Mouse (Mus musculus): ENCODE measurements at regions not wholly inside any gene's neighbourhood (a gene's known extent, or its start where the extent isn't known, plus 50 kb on each side); places are given as distances from the start of the nearest gene placed in this dataset.

DNA sequence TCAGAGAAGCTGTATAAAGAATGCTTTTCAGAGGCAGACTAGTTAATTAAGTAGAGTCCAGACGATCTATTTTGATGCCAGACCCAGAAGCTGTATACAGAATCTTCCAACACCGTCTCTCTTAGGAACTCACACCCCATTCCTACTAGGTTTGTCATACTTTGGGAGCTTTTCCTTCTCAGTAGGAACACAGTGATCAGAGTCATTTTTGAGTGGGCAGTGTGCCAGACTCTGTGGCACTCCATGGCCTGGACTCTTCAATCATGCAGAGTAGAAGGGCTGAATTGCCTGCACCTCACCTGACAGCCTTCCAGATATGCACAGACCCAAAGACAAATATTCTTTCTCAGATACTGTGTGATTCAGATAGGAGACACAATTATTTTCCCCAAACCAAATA, 101.2 kb downstream of the Uchl5 start:
- peak; percentile 24 for DNase-seq

DNA sequence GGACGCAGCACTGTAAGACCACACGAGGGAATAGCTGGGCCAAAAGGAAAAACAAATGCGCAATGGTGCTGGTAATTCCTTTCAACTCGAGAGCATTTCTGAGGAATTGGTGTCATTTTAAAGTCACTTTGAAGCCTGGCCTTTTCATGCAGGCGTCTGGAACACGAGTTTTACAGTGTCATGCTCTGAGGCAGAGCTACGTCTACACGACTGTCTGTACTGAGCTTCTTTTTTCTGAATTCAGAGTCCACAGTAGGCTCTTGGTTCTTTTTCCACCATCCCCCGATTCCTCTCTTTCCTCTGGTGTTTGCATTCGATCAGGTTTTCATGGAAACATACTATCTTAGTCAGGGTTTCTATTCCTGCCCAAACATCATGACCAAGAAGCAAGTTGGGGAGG, 83.2 kb downstream of the Uchl5 start:
- DNase-seq, result no peak

DNA sequence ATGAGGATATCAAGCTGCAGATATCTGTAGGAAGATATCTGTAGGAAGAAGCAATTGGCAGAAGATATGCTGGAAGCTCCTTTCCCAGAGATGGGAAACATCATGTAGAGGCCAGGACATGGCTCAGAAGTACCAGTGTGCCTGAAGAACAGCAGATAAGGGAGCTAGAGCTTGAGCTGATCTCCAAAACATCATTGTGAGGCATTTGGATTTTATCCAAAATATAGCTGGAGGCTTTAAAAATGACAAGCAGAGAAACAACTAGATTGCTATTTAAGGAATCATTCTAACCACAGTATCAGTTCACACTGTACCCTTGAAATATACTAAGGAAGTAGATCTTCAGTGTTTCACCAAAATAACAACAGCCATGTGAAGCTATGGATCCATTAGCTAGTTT, 81.5 kb downstream of the Uchl5 start:
- DNase-seq, result no peak

All from lung, postnatal 36 days (tissue).